Comparison of ENCODE assay signal across 13 mouse cellular contexts in genomic region chr13:112131191-112131590, GRCm38 (mm10).
DNase-seq lines count a peak whose midpoint lies in the region; ATAC-seq lines count a peak whose summit lies in the region.
"Had no signal": no experiment of that assay in that cellular context is flagged by ENCODE, and none has a peak within 500 bp of the region (broad histone marks: within the 10 kb centered on the region; RNA-seq: fewer than 3 reads in every experiment).

No protein-coding gene starts in this region.

- ATAC-seq in granulocyte monocyte progenitor cell, adult 5-6 weeks (replicated peaks; ENCODE audit: poor library complexity, severe bottlenecking): peak; percentile 52
- ATAC-seq in megakaryocyte, adult 5-6 weeks (ENCODE audit: poor library complexity, severe bottlenecking): peak; percentile 61
- ATAC-seq: inflammation-experienced regulatory T-cells, adult 6 months had no signal

- peak; percentile 19 for DNase-seq in layer of hippocampus, adult 11-12 months (ENCODE audit: low spot score)
- DNase-seq in layer of hippocampus, postnatal 25 days (ENCODE audit: extremely low spot score in 1 of 2, low spot score in 1 of 2): no peak
- DNase-seq in layer of hippocampus, postnatal 36 days: peak; percentile 45 to 52
- DNase-seq in heart, adult 8-10 months (ENCODE audit: low spot score): no peak
- DNase-seq in adrenal gland, postnatal 10 days: no peak
- DNase-seq: cerebellum, adult 9-10 months; gastrocnemius, postnatal 10 days; kidney, postnatal 4 days; right cerebral cortex, postnatal 4 days; thymus, postnatal 25 days had no signal

Comparison
In these comparisons a context has a peak if more than half of its experiments do, and no peak if none do; other contexts are left out.
1. DNase-seq: peak in layer of hippocampus, adult 11-12 months (single experiment) and layer of hippocampus, postnatal 36 days (2 of 2); none in layer of hippocampus, postnatal 25 days (0 of 2), heart, adult 8-10 months (single experiment) and adrenal gland, postnatal 10 days (single experiment).